Mouse (Mus musculus): ENCODE measurements around the gene Cwc27. TPM values are rescaled to one million over a fixed set of nuclear protein-coding genes. Genes with fewer than 3 reads are reported as not detected.

Cwc27 gene
- polyA plus RNA-seq, 1 experiment from 2014 or later: 35.1 TPM

DNA sequence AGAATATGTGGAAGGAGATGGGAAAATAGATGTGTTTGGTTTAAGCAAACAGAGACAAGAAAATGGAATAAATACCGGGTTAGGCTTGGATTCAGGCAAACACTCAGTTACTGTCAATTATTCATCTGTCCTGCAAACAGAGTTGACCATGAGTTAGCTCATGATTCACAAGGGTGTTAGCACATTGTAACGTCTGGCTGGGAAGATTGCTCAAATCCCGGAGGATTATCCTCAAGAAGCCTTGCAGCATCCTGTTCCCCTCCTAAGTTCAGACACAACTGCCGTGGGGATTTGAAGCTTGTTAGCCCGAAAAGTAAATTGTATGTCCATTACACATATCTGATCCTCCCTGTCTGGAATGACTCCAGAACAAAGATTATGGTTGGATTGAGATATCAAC is 228.6 kb downstream of the Cwc27 start:
- Histone ChIP-seq H3K4me3 (no peak overlapping the region), H3K4me1 (peaks cover 2% of the 10 kb centered on the region; the same call in 1 of the 2 replicates), H3K27ac (no peak overlapping the region), H3K27me3 (ENCODE audit: poor library complexity, severe bottlenecking) (no peaks in the 10 kb centered on the region), H3K36me3 (replicated peaks) (no peaks in the 10 kb centered on the region), H3K9me3 (no peaks in the 10 kb centered on the region)
- 83% methylated on average over 5 of the region's 5 CpGs for whole genome bisulfite sequencing
- DNase-seq (ENCODE audit: extremely low spot score, low spot score): no peak

Other genes with a start within 250 kb of the Cwc27 start
- 18.3 and 20.0 TPM in 2 replicates for gene Srek1ip1, start 24.7 kb downstream of the Cwc27 start, polyA plus RNA-seq (2016; fragmentation: Nextera tagmentation; extraction: Ambion mirVana)
- gene Shisal2b, start 46.8 kb upstream of the Cwc27 start, polyA plus RNA-seq (2016; fragmentation: Nextera tagmentation; extraction: Ambion mirVana): 0.71 TPM in 1 of 2 replicates, not detected in the other
- 0.46 and 0.55 TPM in 2 replicates for gene Rgs7bp, start 237.8 kb upstream of the Cwc27 start, polyA plus RNA-seq (2016; fragmentation: Nextera tagmentation; extraction: Ambion mirVana)